In genomic region chr9:53603849-53604248, GRCm38 (mm10) we compare ENCODE assay signal across 10 mouse cellular contexts. TPM values are rescaled to one million over a fixed set of nuclear protein-coding genes. Genes with fewer than 3 reads are reported as not detected.
A peak's percentile ranks its signal among the peaks of the same experiment; 100 is the strongest.
DNase-seq lines count a peak whose midpoint lies in the region; ATAC-seq and TF ChIP-seq lines count a peak whose summit lies in the region.
"Had no signal": no experiment of that assay in that cellular context is flagged by ENCODE, and none has a peak within 500 bp of the region (broad histone marks: within the 10 kb centered on the region; RNA-seq: fewer than 3 reads in every experiment).

No protein-coding gene starts in this region.

- H3ac ChIP-seq in myocyte (ENCODE audit: control insufficient read depth, insufficient read length), result no peak overlapping the region

- H3K27ac ChIP-seq in heart, postnatal 0 days (ENCODE audit: low read depth), result peak overlapping the region; percentile 69
- peak overlapping the region; percentile 61 for H3K27ac ChIP-seq in bone marrow macrophage, adult 2 months (ENCODE audit: insufficient read depth, low read depth, low read length)
- H3K27ac ChIP-seq in intestine, embryonic 15.5 days, result peak overlapping the region; percentile 37; the same call in 1 of the 2 replicates
- H3K27ac ChIP-seq in layer of hippocampus, adult 2 months, result no peak overlapping the region
- H3K27ac ChIP-seq: forebrain, embryonic 13.5 days; hindbrain, embryonic 12.5 days had no signal

- ATAC-seq in heart, postnatal 0 days (ENCODE audit: insufficient read depth, low read depth), result no peak
- ATAC-seq in intestine, embryonic 15.5 days, result peak; percentile 65
- ATAC-seq: forebrain, embryonic 13.5 days had no signal

- H3K79me2 ChIP-seq in myocyte (ENCODE audit: control insufficient read depth, insufficient read depth), result peaks cover 55% of the 10 kb centered on the region

- H3K4me2 ChIP-seq in heart, postnatal 0 days (ENCODE audit: low read depth, low read length), result no peak overlapping the region
- H3K4me2 ChIP-seq in intestine, embryonic 15.5 days (replicated peaks), result no peak overlapping the region
- H3K4me2 ChIP-seq in myocyte (ENCODE audit: low read depth), result peak overlapping the region; percentile 51
- H3K4me2 ChIP-seq: forebrain, embryonic 13.5 days; hindbrain, embryonic 12.5 days had no signal

- TF ChIP-seq POLR2A in bone marrow macrophage, adult 2 months (IDR thresholded peaks at IDR 0.05; ENCODE audit: borderline replicate concordance, low read depth, low read length), result no peak
- no peak for TF ChIP-seq POLR2A in myocyte (IDR thresholded peaks at IDR 0.05; ENCODE audit: insufficient read length, low read depth)

- no peak for DNase-seq in heart, postnatal 0 days (ENCODE audit: low spot score)
- DNase-seq in heart, postnatal 25 days (ENCODE audit: low spot score), result no peak
- DNase-seq in right cerebral cortex, adult 18-20 months, result no peak
- no peak for DNase-seq in layer of hippocampus, adult 2 months (ENCODE audit: low spot score in 2 of 2)
- DNase-seq: cerebellum, adult 9-11 months had no signal

- no peak overlapping the region for H3K9ac ChIP-seq in heart, postnatal 0 days (replicated peaks; ENCODE audit: low read depth, low read length)
- H3K9ac ChIP-seq in intestine, embryonic 15.5 days, result no peak overlapping the region
- H3K9ac ChIP-seq: forebrain, embryonic 13.5 days; hindbrain, embryonic 12.5 days had no signal

- 53% methylated on average over 3 of the region's 3 CpGs for WGBS in heart, postnatal 0 days
- 56% methylated on average over 3 of the region's 3 CpGs for WGBS in intestine, embryonic 15.5 days

- H3K36me3 ChIP-seq in heart, postnatal 0 days (replicated peaks; ENCODE audit: control insufficient read depth, insufficient read depth, low read length), result no peaks in the 10 kb centered on the region
- H3K36me3 ChIP-seq in intestine, embryonic 15.5 days, result no peaks in the 10 kb centered on the region
- no peaks in the 10 kb centered on the region for H3K36me3 ChIP-seq in myocyte (ENCODE audit: control insufficient read depth, insufficient read depth)
- H3K36me3 ChIP-seq: hindbrain, embryonic 12.5 days had no signal

- H3K9me3 ChIP-seq in heart, postnatal 0 days (replicated peaks; ENCODE audit: control insufficient read depth, low read length), result no peaks in the 10 kb centered on the region
- H3K9me3 ChIP-seq in intestine, embryonic 15.5 days, result no peaks in the 10 kb centered on the region
- H3K9me3 ChIP-seq: forebrain, embryonic 13.5 days; hindbrain, embryonic 12.5 days had no signal

- H3K27me3 ChIP-seq in heart, postnatal 0 days (ENCODE audit: control insufficient read depth, insufficient read depth, low read length), result no peaks in the 10 kb centered on the region
- H3K27me3 ChIP-seq in intestine, embryonic 15.5 days (replicated peaks), result no peaks in the 10 kb centered on the region
- no peaks in the 10 kb centered on the region for H3K27me3 ChIP-seq in myocyte (ENCODE audit: control insufficient read depth, insufficient read depth, insufficient read length)
- H3K27me3 ChIP-seq: forebrain, embryonic 13.5 days; hindbrain, embryonic 12.5 days had no signal

- no peak overlapping the region for H3K4me3 ChIP-seq in heart, postnatal 0 days (ENCODE audit: low read depth, low read length)
- no peak overlapping the region for H3K4me3 ChIP-seq in bone marrow macrophage, adult 2 months (ENCODE audit: insufficient read depth, low read length)
- H3K4me3 ChIP-seq in intestine, embryonic 15.5 days (replicated peaks), result no peak overlapping the region
- no peak overlapping the region for H3K4me3 ChIP-seq in myocyte
- H3K4me3 ChIP-seq in layer of hippocampus, adult 2 months, result no peak overlapping the region
- H3K4me3 ChIP-seq: forebrain, embryonic 13.5 days; hindbrain, embryonic 12.5 days had no signal

- peaks cover 39% of the 10 kb centered on the region for H3K4me1 ChIP-seq in heart, postnatal 0 days (ENCODE audit: control insufficient read depth, insufficient read depth)
- H3K4me1 ChIP-seq in bone marrow macrophage, adult 2 months (ENCODE audit: control insufficient read depth, insufficient read depth, low read length), result peaks cover 46% of the 10 kb centered on the region
- H3K4me1 ChIP-seq in intestine, embryonic 15.5 days (replicated peaks), result peaks cover 5% of the 10 kb centered on the region; the same call in 1 of the 2 replicates
- H3K4me1 ChIP-seq: forebrain, embryonic 13.5 days; hindbrain, embryonic 12.5 days had no signal

- TF ChIP-seq CTCF in heart, postnatal 0 days (IDR thresholded peaks at IDR 0.05; ENCODE audit: low read depth), result no peak
- TF ChIP-seq CTCF in bone marrow macrophage, adult 2 months (IDR thresholded peaks at IDR 0.05; ENCODE audit: low read depth, low read length), result no peak
- TF ChIP-seq CTCF in layer of hippocampus, adult 2 months (conservative IDR thresholded peaks at IDR 0.05), result no peak

- TF ChIP-seq EP300 in heart, postnatal 0 days (IDR thresholded peaks at IDR 0.05; ENCODE audit: low read depth), result no peak

- intact Hi-C loops in heart, postnatal 25 days (cut with DNase I), result no loop called here

TF ChIP-seq in myocyte, 11 proteins besides CTCF, POLR2A, EP300 and RAD21:
- TF ChIP-seq MAX (IDR thresholded peaks at IDR 0.05; ENCODE audit: low read depth), result no peak
- TF ChIP-seq SRF (IDR thresholded peaks at IDR 0.05; ENCODE audit: control insufficient read depth, insufficient read length, low read depth), result no peak

RNA-seq across cellular contexts. Expression of gene Acat1, which starts 6.3 kb away (rescaled TPM):
- total RNA-seq in heart, postnatal 0 days (2014; rRNA removed; ENCODE audit: low replicate concordance), result 197 and 208 TPM in 2 replicates
- polyA plus RNA-seq in heart, postnatal 0 days (2015; fragmentation: Nextera tagmentation; extraction: Ambion mirVana), result 334 and 336 TPM in 2 replicates
- 100 to 1,000 TPM; 276 to 289 TPM for total RNA-seq in heart, postnatal 25 days (2021)
- polyA plus RNA-seq in bone marrow macrophage, adult 2 months (2012; ENCODE audit: insufficient read depth, insufficient read length, missing spikeins), result 44.7 and 45.0 TPM in 2 replicates
- 139 and 153 TPM in 2 replicates for polyA plus RNA-seq in intestine, embryonic 15.5 days (2015; fragmentation: Nextera tagmentation; extraction: Ambion mirVana)
- polyA plus RNA-seq in myocyte (2012; fragmentation: generic; extraction: Trizol), result 34.9 TPM
- 10 to 100 TPM; 63.2 to 65.6 TPM for total RNA-seq in layer of hippocampus, adult 2 months (2021)
